Mouse (Mus musculus): ENCODE measurements around the gene Chmp4b.

- no peak for TF ChIP-seq CTCF (IDR thresholded peaks at IDR 0.05; ENCODE audit: low read depth, low read length)
- no peak for TF ChIP-seq POLR2A (IDR thresholded peaks at IDR 0.05; ENCODE audit: borderline replicate concordance, low read depth, low read length)
Measured at GRCm38 (mm10) chr2:154659531-154660074, 8.1 kb downstream of the Chmp4b start.
